Mouse (Mus musculus) monocyte, adult 2 months (primary cell): ENCODE results near the gene Olfr1510.
"Not testable (repeated sequence)": the region's sequence is repeated elsewhere in the genome, so short reads cannot be mapped to it uniquely, and the experiment has no call there.

Source experiments
- DNase-seq, 2 experiments: peaks; one replicate each; pipeline ENCODE4 v3.0.0; 2022; ENCODE audit warnings: low spot score in 2 of 2, low read depth in 1 of 2

Olfr1510 gene

GRCm38 (mm10) chr14:52414273-52414672 lies at the start of gene Olfr1510:
Gene Olfr1510, minus strand, starts transcription at chr14:52414373.
- DNase-seq, result no peak

- no peak for DNase-seq
These were observed 47.8 kb upstream of the Olfr1510 start for GRCm38 (mm10) chr14:52461928-52462327.

- DNase-seq, result peak; percentile 5 to 7
These were observed 37.0 kb upstream of the Olfr1510 start for GRCm38 (mm10) chr14:52451138-52451537.

GRCm38 (mm10) chr14:52442690-52443089 lies 28.5 kb upstream of the Olfr1510 start, which contains the start of gene Olfr1509:
Gene Olfr1509, plus strand, starts transcription at chr14:52442990.
- no peak for DNase-seq

GRCm38 (mm10) chr14:52427686-52428085 lies 13.5 kb upstream of the Olfr1510 start:
- DNase-seq, result no peak

GRCm38 (mm10) chr14:52410142-52410919 lies 3.8 kb downstream of the Olfr1510 start:
- DNase-seq, result not testable (repeated sequence)

GRCm38 (mm10) chr14:52397279-52397678 lies 16.9 kb downstream of the Olfr1510 start, which contains the start of gene Olfr1511:
Gene Olfr1511, minus strand, starts transcription at chr14:52397379.
- no peak for DNase-seq

- not testable (repeated sequence) for DNase-seq
These were observed 23.9 kb downstream of the Olfr1510 start for GRCm38 (mm10) chr14:52390084-52390848.

GRCm38 (mm10) chr14:52379068-52379467 lies 35.1 kb downstream of the Olfr1510 start, which contains the start of gene Olfr1512:
Gene Olfr1512, minus strand, starts transcription at chr14:52379168.
- no peak for DNase-seq

- DNase-seq, result no peak
These were observed 45.4 kb downstream of the Olfr1510 start for GRCm38 (mm10) chr14:52368741-52369140.
